Mouse (Mus musculus) embryonic facial prominence, embryonic 14.5 days (tissue): ENCODE data around the gene Nedd4. TPM values are rescaled to one million over a fixed set of nuclear protein-coding genes. Genes with fewer than 3 reads are reported as not detected.
A peak's percentile ranks its signal among the peaks of the same experiment; 100 is the strongest.

Experiments used
- ATAC-seq: fragments of 200-750 bp; cut with Nextera tagmentation; 2 replicates; pipeline ENCODE4 v1.8.0; 2017; ENCODE audit warnings: low read depth, moderate number of reproducible peaks, moderate TSS enrichment
- DNase-seq: peaks from one replicate; pipeline ENCODE4 v3.0.0-alpha.2; 2015; ENCODE audit warnings: low spot score
- H3K27ac ChIP-seq: fragments of 300-500 bp; sonication (generic); replicated peaks from 2 replicates; pipeline ENCODE4 v1.5.1; 2014; ENCODE audit warnings: low read depth, mild to moderate bottlenecking, low read length, moderate library complexity
- H3K27me3 ChIP-seq: fragments of 300-500 bp; sonication (generic); replicated peaks from 2 replicates; pipeline ENCODE4 v1.6.1; 2014; ENCODE audit warnings: low read length; ENCODE audit not compliant: control insufficient read depth, insufficient read depth
- H3K36me3 ChIP-seq: fragments of 300-500 bp; sonication (generic); 2 replicates; pipeline ENCODE4 v1.6.1; 2014; ENCODE audit warnings: low read length, mixed read lengths; ENCODE audit not compliant: control insufficient read depth, insufficient read depth
- H3K4me1 ChIP-seq: fragments of 300-500 bp; sonication (generic); 2 replicates; pipeline ENCODE4 v1.6.1; 2014; ENCODE audit warnings: antibody characterized with exemption, low read length; ENCODE audit not compliant: control insufficient read depth, insufficient read depth
- H3K4me2 ChIP-seq: fragments of 300-500 bp; sonication (generic); 2 replicates; pipeline ENCODE4 v1.6.1; 2014; ENCODE audit warnings: low read depth, mild to moderate bottlenecking, low read length, moderate library complexity, mixed read lengths
- H3K4me3 ChIP-seq: fragments of 300-500 bp; sonication (generic); 2 replicates; pipeline ENCODE4 v1.5.1; 2014; ENCODE audit warnings: low read depth, mild to moderate bottlenecking, low read length
- H3K9ac ChIP-seq: fragments of 300-500 bp; sonication (generic); 2 replicates; pipeline ENCODE4 v1.6.1; 2014; ENCODE audit warnings: low read depth, mild to moderate bottlenecking, low read length, moderate library complexity, mixed read lengths
- H3K9me3 ChIP-seq: fragments of 300-500 bp; sonication (generic); 2 replicates; pipeline ENCODE4 v1.6.1; 2016; ENCODE audit warnings: low read length; ENCODE audit not compliant: control insufficient read depth
- WGBS: fragments of 180-500 bp; shearing (Covaris S2); extraction: QIAGEN DNeasy Blood & Tissue Kit; methylation state at CpG from one replicate; pipeline ENCODE4 v1.1.7; 2014; 5-methylcytosine and 5-hydroxymethylcytosine counted together
- polyA plus RNA-seq: library from polyadenylated mRNA; unstranded; fragments of >200 nt; fragmentation: Nextera tagmentation; extraction: Ambion mirVana; gene quantifications from 2 replicates; pipeline ENCODE4 v1.2.1, GENCODE M21; 2014

Gene Nedd4
- polyA plus RNA-seq, 1 experiment from 2014 or later: 649 TPM

DNA sequence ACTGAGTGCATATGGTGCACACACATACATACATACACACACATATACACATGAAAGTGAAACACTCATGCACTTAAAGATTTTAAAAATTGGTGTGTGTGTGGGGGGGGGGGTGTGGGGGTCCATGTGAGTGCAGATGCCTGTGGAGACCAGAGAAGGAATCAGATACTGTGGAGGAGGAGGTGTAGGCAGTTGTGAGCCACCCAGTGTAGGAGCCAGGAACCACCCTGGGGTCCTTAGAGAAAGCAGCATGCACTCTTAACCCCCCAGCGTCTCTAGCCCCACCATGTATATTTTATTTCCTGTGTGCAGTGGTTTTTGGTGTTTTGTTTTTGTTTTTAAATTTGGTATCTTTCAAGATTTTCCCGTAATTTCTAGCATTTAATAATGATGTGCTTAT, 45.9 kb downstream of the Nedd4 start:
- no peak for ATAC-seq
- H3K9me3 ChIP-seq: no peaks in the 10 kb centered on the region
- H3K4me2 ChIP-seq: no peak overlapping the region
- no peak for DNase-seq
- WGBS: 82% methylated on average over 2 of the region's 2 CpGs
- no peak overlapping the region for H3K9ac ChIP-seq
- H3K4me3 ChIP-seq: no peak overlapping the region
- H3K36me3 ChIP-seq: peaks cover 92% of the 10 kb centered on the region
- H3K27ac ChIP-seq: no peak overlapping the region
- no peaks in the 10 kb centered on the region for H3K27me3 ChIP-seq
- H3K4me1 ChIP-seq: 0 out of 2 replicates have a peak, but pooled peaks cover 5% of the 10 kb centered on the region

DNA sequence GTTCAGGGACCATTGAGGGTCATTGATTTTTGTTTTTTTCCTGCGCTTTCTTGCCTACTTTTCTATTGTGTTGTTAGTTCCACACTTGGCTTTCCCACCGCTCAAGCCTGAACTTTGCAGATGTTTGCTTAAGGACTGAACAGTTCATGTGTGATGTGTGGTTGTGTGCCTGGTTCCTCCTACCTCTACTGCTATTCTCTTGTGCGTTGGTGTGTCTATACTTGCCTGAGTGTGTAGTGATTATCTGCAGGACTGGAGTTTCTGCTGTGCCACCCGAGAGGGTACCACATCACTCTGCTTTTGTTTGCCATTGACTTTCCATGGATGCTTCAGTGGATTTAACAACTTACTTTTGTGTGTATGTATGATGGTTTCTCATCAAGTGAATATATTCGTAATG, 46.5 kb downstream of the Nedd4 start:
- Histone ChIP-seq H3K4me2 (no peak overlapping the region), H3K27me3 (no peaks in the 10 kb centered on the region), H3K9me3 (no peaks in the 10 kb centered on the region), H3K4me1 (0 out of 2 replicates have a peak, but pooled peaks cover 5% of the 10 kb centered on the region), H3K27ac (no peak overlapping the region), H3K4me3 (no peak overlapping the region), H3K9ac (no peak overlapping the region), H3K36me3 (peaks cover 92% of the 10 kb centered on the region)
- ATAC-seq: no peak
- WGBS: 89% methylated on average over 5 of the region's 5 CpGs
- no peak for DNase-seq

DNA sequence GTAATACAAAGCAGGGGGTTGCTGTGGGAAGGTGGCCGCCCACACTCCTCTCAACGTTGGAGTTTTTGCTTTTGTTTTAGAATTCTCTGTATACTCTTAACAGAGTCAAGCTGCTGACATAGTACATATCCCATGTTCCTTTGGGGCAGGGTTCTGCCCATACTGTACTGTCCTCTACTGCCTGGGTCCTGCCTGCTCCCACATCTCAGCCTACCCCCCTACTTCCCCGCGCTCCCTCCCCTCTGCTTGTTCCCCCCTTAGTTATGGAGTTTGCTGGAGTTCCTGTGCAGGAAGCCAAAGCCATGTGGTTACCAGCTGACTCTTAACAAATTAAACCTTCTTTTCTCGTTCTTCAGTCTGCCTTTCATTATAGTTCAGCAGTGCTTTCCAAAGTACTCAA, 47.9 kb downstream of the Nedd4 start:
- DNase-seq (no peak), ATAC-seq (peak; percentile 50; the same call in 1 of the 2 replicates)
- Histone ChIP-seq H3K4me2 (no peak overlapping the region), H3K9me3 (no peaks in the 10 kb centered on the region), H3K4me3 (no peak overlapping the region), H3K27ac (peak overlapping the region; percentile 52), H3K27me3 (no peaks in the 10 kb centered on the region), H3K36me3 (peaks cover 91% of the 10 kb centered on the region), H3K9ac (no peak overlapping the region), H3K4me1 (0 out of 2 replicates have a peak, but pooled peaks cover 5% of the 10 kb centered on the region)
- WGBS: 49% methylated on average over 5 of the region's 5 CpGs

DNA sequence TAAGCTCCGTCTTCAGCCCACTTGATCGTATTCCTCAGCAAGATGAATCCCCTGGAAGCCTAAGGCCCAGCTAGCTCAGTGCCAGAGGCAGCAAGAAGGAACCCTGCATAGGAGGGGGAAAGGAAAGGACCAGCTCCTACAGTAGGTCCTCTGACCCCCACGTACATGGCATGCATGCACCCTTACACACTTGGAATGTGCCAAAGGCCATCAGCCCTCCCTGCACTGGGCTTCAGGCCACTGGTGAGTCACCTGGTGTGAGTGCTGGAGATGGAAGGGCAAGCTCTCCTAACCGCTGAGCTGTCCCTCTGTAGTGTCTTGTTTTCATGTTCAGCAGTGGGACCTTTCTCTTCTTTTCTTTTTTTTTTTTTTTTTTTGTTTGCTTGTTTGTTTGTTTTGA, 52.8 kb downstream of the Nedd4 start:
- Histone ChIP-seq H3K4me3 (no peak overlapping the region), H3K9ac (no peak overlapping the region), H3K9me3 (no peaks in the 10 kb centered on the region), H3K4me1 (no peaks in the 10 kb centered on the region), H3K36me3 (peaks cover 94% of the 10 kb centered on the region), H3K4me2 (no peak overlapping the region), H3K27ac (no peak overlapping the region), H3K27me3 (no peaks in the 10 kb centered on the region)
- WGBS: 79% methylated on average over 4 of the region's 4 CpGs
- ATAC-seq: no peak
- no peak for DNase-seq

DNA sequence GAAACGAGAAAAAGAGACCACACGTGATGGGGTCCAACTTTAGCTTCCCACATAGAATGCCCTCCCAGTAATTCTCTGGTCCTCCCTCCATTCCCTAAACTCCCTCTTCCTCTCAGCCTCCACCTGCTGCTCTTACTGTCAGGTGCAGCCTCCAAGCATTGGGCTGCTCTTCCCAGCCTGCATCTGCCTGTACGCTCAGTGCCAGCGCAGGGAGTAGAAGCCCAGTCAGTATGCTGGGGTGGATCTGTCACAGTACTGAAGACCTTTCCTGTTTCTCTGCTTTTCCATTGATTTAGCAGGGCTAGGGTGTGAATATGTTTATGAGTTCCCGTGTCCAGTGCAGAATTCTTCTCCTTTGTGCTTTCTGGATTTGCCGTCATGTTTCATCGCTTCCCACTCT, 54.1 kb downstream of the Nedd4 start:
- Histone ChIP-seq H3K9me3 (no peaks in the 10 kb centered on the region), H3K4me2 (no peak overlapping the region), H3K36me3 (peaks cover 95% of the 10 kb centered on the region), H3K27ac (no peak overlapping the region), H3K27me3 (no peaks in the 10 kb centered on the region), H3K4me3 (no peak overlapping the region), H3K9ac (no peak overlapping the region), H3K4me1 (no peaks in the 10 kb centered on the region)
- ATAC-seq: no peak
- DNase-seq: no peak
- 91% methylated on average over 7 of the region's 7 CpGs for WGBS

DNA sequence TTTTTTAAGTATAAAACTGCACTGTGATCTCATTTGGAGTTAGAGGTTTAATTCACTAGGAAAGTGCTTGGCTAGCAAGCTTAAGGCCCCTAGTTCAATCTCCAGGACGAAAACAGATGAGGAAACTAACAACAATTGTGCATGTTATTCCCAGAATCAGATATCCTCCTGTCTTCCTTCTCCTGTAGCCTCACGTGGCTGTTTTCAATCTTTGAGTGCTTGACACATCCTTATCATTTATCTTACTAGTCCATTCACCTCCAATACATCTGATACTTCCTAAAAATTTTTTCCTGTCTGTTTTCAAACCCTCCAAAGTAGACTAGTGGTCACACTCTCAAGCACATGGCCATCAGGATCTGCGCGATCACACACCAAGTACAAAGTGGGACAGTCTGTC, 57.0 kb downstream of the Nedd4 start:
- Histone ChIP-seq H3K4me2 (no peak overlapping the region), H3K9ac (no peak overlapping the region), H3K27ac (no peak overlapping the region), H3K4me3 (no peak overlapping the region), H3K27me3 (no peaks in the 10 kb centered on the region), H3K4me1 (no peaks in the 10 kb centered on the region), H3K9me3 (no peaks in the 10 kb centered on the region), H3K36me3 (peaks cover 97% of the 10 kb centered on the region)
- DNase-seq: no peak
- 92% methylated on average over 4 of the region's 4 CpGs for WGBS
- ATAC-seq: no peak

DNA sequence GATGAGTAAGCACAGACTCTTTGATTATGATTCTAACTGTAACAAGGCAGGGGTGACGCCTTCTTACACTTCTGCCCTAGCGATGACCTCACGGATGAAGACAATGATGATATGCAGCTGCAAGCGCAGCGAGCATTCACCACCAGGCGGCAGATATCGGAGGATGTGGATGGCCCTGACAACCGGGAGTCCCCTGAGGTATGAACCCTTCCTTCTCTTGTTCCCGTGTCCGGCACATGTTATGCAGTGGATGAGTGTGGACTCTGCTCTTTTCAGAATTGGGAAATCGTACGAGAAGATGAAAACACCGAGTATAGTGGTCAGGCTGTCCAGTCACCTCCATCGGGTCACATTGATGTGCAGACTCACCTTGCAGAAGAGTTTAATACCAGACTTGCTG, 59.1 kb downstream of the Nedd4 start:
- Histone ChIP-seq H3K9ac (no peak overlapping the region), H3K4me2 (no peak overlapping the region), H3K27me3 (no peaks in the 10 kb centered on the region), H3K9me3 (no peaks in the 10 kb centered on the region), H3K4me1 (no peaks in the 10 kb centered on the region), H3K27ac (no peak overlapping the region), H3K4me3 (no peak overlapping the region), H3K36me3 (peaks cover 99% of the 10 kb centered on the region)
- no peak for DNase-seq
- ATAC-seq: 0 out of 2 replicates have a peak, but pooled peaks have one; percentile 11
- 89% methylated on average over 14 of the region's 14 CpGs for WGBS

DNA sequence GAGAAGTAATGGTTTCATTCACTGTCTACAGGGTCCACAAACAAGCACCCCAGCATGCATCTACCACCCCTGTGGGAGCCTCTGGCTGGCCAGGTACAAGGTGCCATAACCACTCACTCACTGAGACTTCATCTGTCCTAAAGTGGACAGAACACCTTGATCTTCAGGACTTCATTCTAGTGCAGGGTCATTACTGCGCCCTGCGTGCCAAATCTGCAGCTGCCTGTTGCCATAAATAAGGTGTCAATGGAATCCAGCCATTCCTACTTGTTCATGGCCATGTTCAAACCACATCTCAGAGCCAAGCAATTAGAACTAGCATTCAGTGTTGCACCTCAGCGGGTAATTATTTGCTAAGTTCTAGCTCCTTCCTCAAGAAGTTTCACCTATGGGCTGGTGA, 60.5 kb downstream of the Nedd4 start:
- peaks cover 99% of the 10 kb centered on the region for H3K36me3 ChIP-seq
- no peak overlapping the region for H3K9ac ChIP-seq
- no peak overlapping the region for H3K4me3 ChIP-seq
- H3K4me2 ChIP-seq: no peak overlapping the region
- no peak for ATAC-seq
- WGBS: 95% methylated on average over 3 of the region's 3 CpGs
- no peaks in the 10 kb centered on the region for H3K27me3 ChIP-seq
- no peak overlapping the region for H3K27ac ChIP-seq
- no peak for DNase-seq
- no peaks in the 10 kb centered on the region for H3K9me3 ChIP-seq
- no peaks in the 10 kb centered on the region for H3K4me1 ChIP-seq

DNA sequence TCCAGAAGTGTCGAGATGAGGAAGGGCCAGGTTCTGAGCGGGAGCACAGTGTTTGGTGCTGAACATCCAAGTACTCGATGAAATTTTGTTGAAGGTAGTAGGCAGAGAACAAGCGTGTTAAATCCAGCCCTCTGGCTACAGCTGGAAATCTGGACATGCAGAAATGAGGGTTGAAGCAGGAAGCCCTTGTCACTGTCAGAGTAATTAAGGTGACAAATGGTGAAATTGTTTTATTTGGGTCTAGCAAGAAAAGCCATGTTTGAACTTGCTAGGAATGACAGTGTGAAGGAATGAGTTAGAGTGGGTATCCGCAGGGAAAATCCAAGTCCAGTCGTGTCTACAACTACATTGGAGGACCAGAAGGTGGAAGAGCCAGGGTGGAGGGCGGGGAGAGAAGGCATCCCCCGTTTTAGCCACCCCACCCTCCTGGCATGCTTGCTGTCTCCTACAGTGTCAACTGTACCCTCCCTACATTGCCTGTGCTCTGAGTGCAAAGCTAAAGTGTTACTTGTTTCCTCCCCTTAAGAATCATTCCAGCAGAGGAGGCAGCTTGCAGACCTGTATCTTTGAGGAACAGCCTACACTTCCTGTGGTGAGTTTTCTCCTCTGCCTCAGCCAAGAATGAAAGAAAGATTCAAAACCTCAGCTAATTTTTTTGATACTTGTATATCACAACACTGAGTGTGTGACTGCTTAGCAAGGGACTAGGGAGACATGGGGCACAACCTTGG, 62.5 kb downstream of the Nedd4 start:
- H3K4me3 ChIP-seq: no peak overlapping the region
- ATAC-seq: no peak
- H3K36me3 ChIP-seq: peaks cover 94% of the 10 kb centered on the region
- WGBS: 73% methylated on average over 8 of the region's 8 CpGs
- H3K4me1 ChIP-seq: no peaks in the 10 kb centered on the region
- no peak overlapping the region for H3K4me2 ChIP-seq
- H3K27me3 ChIP-seq: no peaks in the 10 kb centered on the region
- no peak overlapping the region for H3K9ac ChIP-seq
- H3K9me3 ChIP-seq: no peaks in the 10 kb centered on the region
- no peak for DNase-seq
- H3K27ac ChIP-seq: 0 out of 2 replicates have a peak overlapping the region, but pooled peaks have one; percentile 6
